Mouse (Mus musculus): Measurements from ENCODE around the gene Mapk1.
"Not testable (repeated sequence)": the region's sequence is repeated elsewhere in the genome, so short reads cannot be mapped to it uniquely, and the experiment has no call there.

Mapk1 gene

GRCm38 (mm10) chr16:16983131-16983533 is at the start of gene Mapk1:
TSS of gene Mapk1 (plus strand) at chr16:16983382.
- in situ Hi-C loops (cut with MboI, MseI) = no loop called here

- in situ Hi-C loops (cut with MboI, MseI) = no loop called here
Observed at GRCm38 (mm10) chr16:16939543-16939942, 43.6 kb upstream of the Mapk1 start.

GRCm38 (mm10) chr16:16941078-16941477 is 42.1 kb upstream of the Mapk1 start:
- in situ Hi-C loops (cut with MboI, MseI) = no loop called here

GRCm38 (mm10) chr16:16958575-16958974 is 24.6 kb upstream of the Mapk1 start:
- in situ Hi-C loops (cut with MboI, MseI) = no loop called here

- in situ Hi-C loops (cut with MboI, MseI) = no loop called here
Observed at GRCm38 (mm10) chr16:16959907-16960306, 23.3 kb upstream of the Mapk1 start.

- in situ Hi-C loops (cut with MboI, MseI) = no loop called here
Observed at GRCm38 (mm10) chr16:16965149-16965548, 18.0 kb upstream of the Mapk1 start.

- in situ Hi-C loops (cut with MboI, MseI) = no loop called here
Observed at GRCm38 (mm10) chr16:16966290-16966689, 16.9 kb upstream of the Mapk1 start.

- in situ Hi-C loops (cut with MboI, MseI) = no loop called here
Observed at GRCm38 (mm10) chr16:16978061-16978460, 5.1 kb upstream of the Mapk1 start.

GRCm38 (mm10) chr16:16978765-16979164 is 4.4 kb upstream of the Mapk1 start:
- in situ Hi-C loops (cut with MboI, MseI) = no loop called here

- in situ Hi-C loops (cut with MboI, MseI) = no loop called here
Observed at GRCm38 (mm10) chr16:16982636-16983035, 546 bp upstream of the Mapk1 start.

GRCm38 (mm10) chr16:16983534-16984422 is 596 bp downstream of the Mapk1 start:
- in situ Hi-C loops (cut with MboI, MseI) = no loop called here

GRCm38 (mm10) chr16:16984423-16984941 is 1.3 kb downstream of the Mapk1 start:
- in situ Hi-C loops (cut with MboI, MseI) = no loop called here

GRCm38 (mm10) chr16:16987248-16987647 is 4.1 kb downstream of the Mapk1 start:
- in situ Hi-C loops (cut with MboI, MseI) = no loop called here

GRCm38 (mm10) chr16:16988842-16989241 is 5.7 kb downstream of the Mapk1 start:
- in situ Hi-C loops (cut with MboI, MseI) = no loop called here

GRCm38 (mm10) chr16:16990021-16990420 is 6.8 kb downstream of the Mapk1 start:
- in situ Hi-C loops (cut with MboI, MseI) = no loop called here

- in situ Hi-C loops (cut with MboI, MseI) = no loop called here
Observed at GRCm38 (mm10) chr16:16994426-16995052, 11.4 kb downstream of the Mapk1 start.

- in situ Hi-C loops (cut with MboI, MseI) = not testable (repeated sequence)
Observed at GRCm38 (mm10) chr16:16996121-16996729, 13.0 kb downstream of the Mapk1 start.

GRCm38 (mm10) chr16:17001109-17001508 is 17.9 kb downstream of the Mapk1 start:
- in situ Hi-C loops (cut with MboI, MseI) = no loop called here

- in situ Hi-C loops (cut with MboI, MseI) = no loop called here
Observed at GRCm38 (mm10) chr16:17007070-17007469, 23.9 kb downstream of the Mapk1 start.

GRCm38 (mm10) chr16:17010036-17010435 is 26.9 kb downstream of the Mapk1 start:
- in situ Hi-C loops (cut with MboI, MseI) = no loop called here

GRCm38 (mm10) chr16:17012583-17012982 is 29.4 kb downstream of the Mapk1 start:
- in situ Hi-C loops (cut with MboI, MseI) = no loop called here

- in situ Hi-C loops (cut with MboI, MseI) = no loop called here
Observed at GRCm38 (mm10) chr16:17015111-17015852, 32.1 kb downstream of the Mapk1 start.
